ENCODE assay signal across 28 mouse cellular contexts in the genomic region with DNA sequence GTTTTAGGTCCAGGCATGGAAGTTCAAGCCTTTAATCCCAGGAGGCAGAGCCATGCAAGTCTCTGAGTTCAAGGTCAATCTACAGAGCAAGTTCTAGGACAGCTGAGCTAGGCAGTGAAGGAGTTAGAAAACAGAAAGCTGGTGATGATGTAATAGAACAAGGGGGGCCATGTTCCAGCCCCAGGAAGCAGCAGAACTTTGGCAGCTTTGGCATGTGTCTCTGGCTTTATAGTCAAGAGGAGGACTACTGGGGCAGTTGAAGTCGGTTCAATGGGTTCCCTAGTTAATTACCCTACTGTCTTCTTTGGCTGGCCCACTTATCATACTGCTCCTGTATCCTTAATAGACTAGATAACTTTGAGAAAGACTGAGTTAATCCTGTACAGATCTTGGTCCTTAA. TPM values are rescaled to one million over a fixed set of nuclear protein-coding genes. Genes with fewer than 3 reads are reported as not detected.
"Had no signal": no experiment of that assay in that cellular context is flagged by ENCODE, and none has a peak within 500 bp of the region (broad histone marks: within the 10 kb centered on the region; RNA-seq: fewer than 3 reads in every experiment).

No protein-coding gene starts in this region.

- H3K4me3 ChIP-seq: limb, embryonic 12.5 days; limb, embryonic 15.5 days; liver, embryonic 12.5 days; liver, embryonic 15.5 days; midbrain, embryonic 12.5 days; midbrain, embryonic 15.5 days; neural tube, embryonic 12.5 days; neural tube, embryonic 15.5 days; stomach, embryonic 15.5 days had no signal

- DNase-seq: kidney, adult 8-10 months; kidney, postnatal 25 days; layer of hippocampus, postnatal 36 days; left cerebral cortex, postnatal 4 days; lung, adult 2 months; lung, postnatal 14 days; right cerebral cortex, postnatal 25 days; spleen, adult 18-20 months; thymus, adult 18-20 months; thymus, postnatal 36 days had no signal

- H3K4me2 ChIP-seq: limb, embryonic 12.5 days; limb, embryonic 15.5 days; liver, embryonic 12.5 days; liver, embryonic 15.5 days; midbrain, embryonic 12.5 days; midbrain, embryonic 15.5 days; neural tube, embryonic 12.5 days; neural tube, embryonic 15.5 days; stomach, embryonic 15.5 days had no signal

- ATAC-seq: intestine, postnatal 0 days; liver, embryonic 12.5 days; midbrain, embryonic 15.5 days had no signal

- H3K27me3 ChIP-seq: limb, embryonic 12.5 days; liver, embryonic 15.5 days; midbrain, embryonic 15.5 days; neural tube, embryonic 12.5 days; neural tube, embryonic 15.5 days; stomach, embryonic 15.5 days had no signal

- H3K9me3 ChIP-seq: limb, embryonic 15.5 days; liver, embryonic 12.5 days; liver, embryonic 15.5 days; midbrain, embryonic 15.5 days; neural tube, embryonic 12.5 days; neural tube, embryonic 15.5 days; stomach, embryonic 15.5 days had no signal

- H3K36me3 ChIP-seq: limb, embryonic 12.5 days; limb, embryonic 15.5 days; liver, embryonic 12.5 days; liver, embryonic 15.5 days; midbrain, embryonic 12.5 days; midbrain, embryonic 15.5 days; neural tube, embryonic 12.5 days; neural tube, embryonic 15.5 days; stomach, embryonic 15.5 days had no signal

- H3K4me1 ChIP-seq: limb, embryonic 12.5 days; limb, embryonic 15.5 days; liver, embryonic 12.5 days; liver, embryonic 15.5 days; midbrain, embryonic 12.5 days; midbrain, embryonic 15.5 days; neural tube, embryonic 12.5 days; neural tube, embryonic 15.5 days; stomach, embryonic 15.5 days had no signal

- H3K9ac ChIP-seq: limb, embryonic 12.5 days; limb, embryonic 15.5 days; liver, embryonic 12.5 days; liver, embryonic 15.5 days; midbrain, embryonic 12.5 days; midbrain, embryonic 15.5 days; neural tube, embryonic 12.5 days; neural tube, embryonic 15.5 days; stomach, embryonic 15.5 days had no signal

- H3K27ac ChIP-seq: kidney, postnatal 0 days; limb, embryonic 12.5 days; limb, embryonic 15.5 days; liver, embryonic 12.5 days; liver, embryonic 15.5 days; macrophage; midbrain, embryonic 12.5 days; midbrain, embryonic 15.5 days; neural tube, embryonic 12.5 days; neural tube, embryonic 15.5 days; stomach, embryonic 15.5 days had no signal

RNA-seq across cellular contexts. Expression of a gene that starts 30.8 kb away (rescaled TPM):
- total RNA-seq: layer of hippocampus, adult 8-10 months; layer of hippocampus, postnatal 10 days; layer of hippocampus, postnatal 36 days; left cerebral cortex, adult 8-10 months; left cerebral cortex, postnatal 14 days; left cerebral cortex, postnatal 4 days; megakaryocyte, adult 5-6 weeks had no signal
- polyA plus RNA-seq: intestine, postnatal 0 days; liver, embryonic 15.5 days; lung, adult 2 months; macrophage; urinary bladder, adult 2 months had no signal
